Mouse (Mus musculus): ENCODE data around the gene Rmi1.
"Not testable (repeated sequence)": the region's sequence is repeated elsewhere in the genome, so short reads cannot be mapped to it uniquely, and the experiment has no call there.

DNA sequence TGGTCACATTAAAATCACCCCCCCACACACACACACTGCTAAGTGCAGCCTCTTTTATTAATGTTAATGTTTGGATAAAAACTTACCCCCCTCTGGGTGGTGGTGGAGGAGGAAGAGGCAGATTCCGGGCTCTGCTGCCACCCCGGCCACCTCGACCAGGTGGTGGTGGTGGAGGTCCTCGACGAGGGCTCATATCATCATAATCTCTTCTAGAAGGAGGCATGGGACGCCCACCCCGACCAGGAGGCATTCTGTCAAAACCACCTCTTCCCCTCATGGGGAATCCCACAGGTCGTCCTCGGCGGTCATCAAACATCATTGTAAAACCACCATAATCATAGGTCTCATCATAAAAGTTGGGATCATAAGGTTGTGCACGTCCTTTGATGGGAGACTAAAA, 7.7 kb upstream of the Rmi1 start:
- TF ChIP-seq CTCF (IDR thresholded peaks at IDR 0.05; ENCODE audit: low read depth, low read length); POLR2A (IDR thresholded peaks at IDR 0.05; ENCODE audit: insufficient read depth, low read length); EP300 (IDR thresholded peaks at IDR 0.05; ENCODE audit: insufficient read depth, low read depth, low read length): not testable (repeated sequence)

Measured in ES-Bruce4 (cell line).